Mouse (Mus musculus) cortical plate, adult 2 months (tissue): Measurements from ENCODE around the gene Lmo7. TPM values are rescaled to one million over a fixed set of nuclear protein-coding genes. Genes with fewer than 3 reads are reported as not detected.

ENCODE experiments used
- H3K27ac ChIP-seq: fragments of 200-500 bp; 2 replicates; pipeline ENCODE4 v1.5.1; 2012; ENCODE audit warnings: low read length, control low read depth, inconsistent platforms; ENCODE audit not compliant: insufficient read depth
- H3K4me1 ChIP-seq: fragments of 200-500 bp; 2 replicates; pipeline ENCODE4 v1.6.1; 2011; ENCODE audit warnings: low read length; ENCODE audit not compliant: control insufficient read depth, insufficient read depth
- H3K4me3 ChIP-seq: fragments of 200-500 bp; 2 replicates; pipeline ENCODE4 v1.5.1; 2011; ENCODE audit warnings: mild to moderate bottlenecking, low read length, control low read depth; ENCODE audit not compliant: insufficient read depth
- CTCF ChIP-seq: fragments of 200-500 bp; IDR thresholded peaks from 2 replicates; pipeline ENCODE4 v1.5.1; 2011; ENCODE audit warnings: mild to moderate bottlenecking, control low read depth, low read length; ENCODE audit not compliant: insufficient read depth; ENCODE audit errors: extremely low read depth
- POLR2A ChIP-seq: fragments of 200-500 bp; IDR thresholded peaks from 2 replicates; pipeline ENCODE4 v1.6.1; 2011; ENCODE audit warnings: mild to moderate bottlenecking, low read length, control low read depth; ENCODE audit not compliant: insufficient read depth; ENCODE audit errors: extremely low read depth
- polyA plus RNA-seq: library from polyadenylated mRNA; depleted of rRNA; stranded (reverse); fragments of >200 nt; gene quantifications from 2 replicates; pipeline ENCODE4 v1.2.3, GENCODE M21; 2012

Gene Lmo7
- polyA plus RNA-seq, 1 experiment: 30.9 TPM

DNA sequence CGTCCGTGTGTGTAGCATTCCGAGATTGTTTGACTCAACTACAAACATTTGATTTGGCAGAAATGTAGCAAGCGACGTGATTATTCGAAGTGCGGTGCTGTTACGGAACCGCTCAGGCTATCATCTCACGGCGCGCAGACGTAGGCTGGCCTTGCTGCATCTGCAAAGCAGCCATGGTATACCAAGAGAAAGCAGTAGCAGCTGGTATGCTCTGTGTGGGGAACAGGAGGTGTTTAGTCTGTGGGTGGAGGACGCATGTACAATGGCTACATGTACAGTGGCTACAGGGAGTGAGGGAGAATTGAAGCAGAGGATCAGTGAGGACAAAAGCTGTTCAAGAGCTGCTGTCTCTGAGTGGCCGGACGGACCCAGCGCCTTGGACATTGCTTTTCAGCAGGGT is 113.7 kb downstream of the Lmo7 start:
- peak overlapping the region; percentile 31 for H3K4me3 ChIP-seq
- no peak overlapping the region for H3K27ac ChIP-seq
- TF ChIP-seq POLR2A (peak; percentile 57), CTCF (no peak)
- 0 out of 2 replicates have a peak, but pooled peaks cover 2% of the 10 kb centered on the region for H3K4me1 ChIP-seq

DNA sequence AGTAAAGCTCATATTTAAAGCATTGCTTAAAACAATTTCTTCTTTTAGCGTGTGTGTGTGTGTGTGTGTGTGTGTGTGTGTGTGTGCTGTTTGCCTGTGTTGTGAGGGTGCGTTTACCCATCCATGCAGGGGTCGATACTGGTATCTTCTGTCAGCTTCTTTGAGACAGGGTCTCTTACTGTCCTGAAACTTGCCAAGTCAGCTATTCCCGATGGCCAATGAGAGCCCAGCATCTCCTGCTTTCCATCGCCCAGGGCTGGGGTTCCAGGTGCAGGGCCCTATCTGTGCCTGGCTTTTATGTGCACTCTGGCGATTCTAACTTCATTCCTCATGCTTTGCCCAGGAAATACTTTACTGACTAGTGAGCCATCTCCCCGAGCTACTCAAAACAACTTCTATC is 114.7 kb downstream of the Lmo7 start:
- Histone ChIP-seq H3K4me3 (no peak overlapping the region), H3K4me1 (0 out of 2 replicates have a peak, but pooled peaks cover 2% of the 10 kb centered on the region), H3K27ac (no peak overlapping the region)
- no peak for TF ChIP-seq POLR2A
- TF ChIP-seq CTCF: no peak

- TF ChIP-seq CTCF: no peak
- no peak for TF ChIP-seq POLR2A
These were observed 116.5 kb downstream of the Lmo7 start for GRCm38 (mm10) chr14:101846097-101846882.

DNA sequence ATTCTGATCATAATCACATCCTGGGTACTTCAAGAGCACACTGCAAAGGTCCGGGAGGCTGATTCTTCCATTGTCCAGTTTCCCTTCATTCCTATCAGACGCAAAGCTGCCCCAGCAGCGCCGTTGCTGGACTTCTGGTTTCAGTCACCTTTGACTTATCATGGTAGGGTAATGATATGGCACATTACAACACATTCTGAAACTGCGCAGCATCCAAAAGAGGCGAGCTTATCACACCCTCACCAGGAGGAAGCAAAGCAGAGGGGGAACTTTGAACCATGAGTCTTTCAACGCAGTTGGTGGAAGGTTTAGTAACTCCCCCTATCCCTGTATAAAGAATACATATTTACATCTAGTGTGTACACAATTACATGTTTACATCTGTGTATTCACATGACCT is 117.8 kb downstream of the Lmo7 start:
- H3K27ac ChIP-seq: no peak overlapping the region
- no peaks in the 10 kb centered on the region for H3K4me1 ChIP-seq
- TF ChIP-seq CTCF (no peak), POLR2A (no peak)
- no peak overlapping the region for H3K4me3 ChIP-seq

More at GRCm38 (mm10) chr14:101846097-101846882, 116.5 kb downstream of the Lmo7 start:
- Histone ChIP-seq H3K4me1 (no peaks in the 10 kb centered on the region), H3K4me3 (no peak overlapping the region), H3K27ac (no peak overlapping the region)

GRCm38 (mm10) chr14:101852584-101853195 is 122.9 kb downstream of the Lmo7 start:
- H3K27ac ChIP-seq: no peak overlapping the region
- no peak overlapping the region for H3K4me3 ChIP-seq
- H3K4me1 ChIP-seq: no peaks in the 10 kb centered on the region
- TF ChIP-seq CTCF (no peak), POLR2A (no peak)

- Histone ChIP-seq H3K4me3 (no peak overlapping the region), H3K4me1 (no peaks in the 10 kb centered on the region), H3K27ac (no peak overlapping the region)
- TF ChIP-seq POLR2A: no peak
- no peak for TF ChIP-seq CTCF
These were observed 123.5 kb downstream of the Lmo7 start for GRCm38 (mm10) chr14:101853207-101853606.

DNA sequence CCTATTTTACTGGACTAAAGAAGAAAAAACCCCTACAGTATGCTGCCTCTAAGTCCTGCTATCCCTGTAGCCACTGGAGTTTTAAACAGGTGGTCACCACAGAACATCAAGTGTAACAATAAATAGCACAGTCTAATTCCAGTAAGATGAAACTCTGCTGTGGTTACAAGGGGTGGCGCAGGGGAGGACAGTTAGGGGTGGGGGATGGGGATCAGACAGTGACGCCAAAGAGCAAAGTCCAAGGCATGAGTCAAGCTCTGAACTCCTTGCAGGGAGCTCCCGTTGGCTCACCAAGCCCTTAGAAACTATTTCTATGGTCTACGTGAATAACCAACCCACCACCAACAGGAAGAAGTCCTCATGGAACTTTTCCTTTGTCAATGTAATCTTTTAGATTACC is 124.0 kb downstream of the Lmo7 start:
- Histone ChIP-seq H3K27ac (no peak overlapping the region), H3K4me3 (no peak overlapping the region), H3K4me1 (no peaks in the 10 kb centered on the region)
- no peak for TF ChIP-seq CTCF
- TF ChIP-seq POLR2A: no peak

- Histone ChIP-seq H3K4me1 (no peaks in the 10 kb centered on the region), H3K27ac (no peak overlapping the region), H3K4me3 (no peak overlapping the region)
- TF ChIP-seq CTCF (no peak), POLR2A (no peak)
These were observed 124.5 kb downstream of the Lmo7 start for GRCm38 (mm10) chr14:101854226-101854625.

DNA sequence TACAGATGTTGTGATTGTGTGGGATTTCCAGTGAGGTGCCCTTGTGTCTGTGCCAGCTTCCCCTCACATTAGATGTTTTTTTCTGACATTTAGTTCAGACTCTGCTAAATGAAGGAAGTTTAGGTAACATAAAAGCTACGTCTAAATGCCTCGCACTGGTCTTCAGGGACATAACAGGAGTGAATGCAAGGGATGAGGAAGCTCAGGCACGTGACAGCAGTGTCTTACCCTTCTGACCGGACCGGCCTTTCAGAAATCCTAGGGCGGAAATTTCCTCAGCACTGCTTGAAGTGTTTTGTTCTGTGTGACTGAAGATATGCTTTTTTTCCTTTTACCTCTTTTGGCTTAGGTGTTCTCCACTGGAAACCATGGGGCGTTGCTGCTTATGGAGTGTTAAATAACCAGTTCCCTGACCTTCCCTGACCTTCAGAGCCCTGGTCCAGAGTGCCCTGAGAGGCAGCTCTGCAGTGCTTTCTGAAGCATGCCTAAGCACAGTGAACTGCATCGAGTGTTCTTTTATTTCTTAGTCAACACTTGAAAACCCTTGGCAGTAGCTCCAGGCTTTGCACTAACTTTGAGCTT is 129.6 kb downstream of the Lmo7 start:
- no peak for TF ChIP-seq CTCF
- Histone ChIP-seq H3K4me3 (no peak overlapping the region), H3K27ac (no peak overlapping the region), H3K4me1 (peaks cover 3% of the 10 kb centered on the region)

GRCm38 (mm10) chr14:101862088-101862487 is 132.3 kb downstream of the Lmo7 start:
- no peak overlapping the region for H3K27ac ChIP-seq
- TF ChIP-seq CTCF (no peak), POLR2A (no peak)
- peaks cover 3% of the 10 kb centered on the region for H3K4me1 ChIP-seq
- H3K4me3 ChIP-seq: no peak overlapping the region
